Mouse (Mus musculus): ENCODE results near the gene Hint2.

Hint2 gene

DNA sequence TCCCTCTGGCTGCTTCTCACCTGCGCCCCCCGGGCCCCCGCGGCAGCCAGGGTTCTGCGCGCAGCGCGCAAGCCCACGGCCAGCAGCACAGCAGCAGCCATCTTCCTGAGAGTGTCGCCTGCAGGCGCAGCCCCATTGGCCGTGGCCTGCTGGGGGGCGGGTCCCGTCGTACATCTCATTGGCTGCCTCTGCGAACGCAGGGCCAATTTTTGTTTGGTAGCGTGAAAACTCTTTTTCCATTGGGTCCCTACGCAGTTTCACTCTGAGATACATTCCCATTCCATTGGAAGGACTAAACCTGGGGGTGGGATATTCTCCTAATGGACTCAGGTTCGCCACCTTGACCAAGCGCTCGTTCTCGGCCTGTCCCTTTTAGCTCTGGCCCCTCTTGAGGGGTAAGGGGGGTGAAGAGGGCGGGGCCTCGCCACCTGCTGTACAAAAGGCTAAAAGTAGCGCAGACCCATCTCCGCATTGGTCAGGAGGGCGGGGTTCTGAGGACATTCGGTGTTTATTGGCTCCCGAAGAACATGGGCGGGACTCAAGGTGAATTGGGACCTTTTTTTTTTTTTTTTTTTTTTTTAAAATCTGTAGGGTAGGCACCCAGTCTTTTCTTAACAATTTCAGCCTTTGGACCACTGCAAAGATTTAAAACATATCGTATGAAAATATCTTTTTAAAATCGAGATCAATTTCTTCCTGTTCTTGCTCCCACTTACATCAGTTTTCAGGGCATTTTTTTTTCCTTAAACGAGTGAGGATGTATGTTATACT, at the start of gene Hint2:
Gene Hint2 (minus strand): TSS at position 128 of the 771 bp plus-strand sequence.
- under 1% methylated on average over 34 of the region's 34 CpGs for WGBS

DNA sequence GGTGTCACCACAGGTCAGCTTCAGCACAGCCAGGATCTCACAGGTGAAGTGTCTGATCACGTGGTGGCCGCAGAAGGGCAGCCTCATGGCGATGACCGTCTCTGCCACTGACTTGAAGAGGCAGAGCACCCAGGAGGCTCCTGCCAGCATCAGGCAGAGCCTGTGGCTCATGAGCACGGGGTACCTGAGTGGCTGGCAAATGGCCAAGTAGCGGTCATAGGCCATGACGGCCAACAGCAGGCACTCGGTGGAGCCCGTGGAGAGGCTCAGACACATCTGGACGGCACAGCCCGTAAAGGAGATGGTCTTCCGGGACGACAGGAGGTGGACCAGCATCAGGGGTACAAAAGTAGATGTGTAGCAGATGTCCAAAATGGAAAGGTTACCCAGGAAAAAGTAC, 49.7 kb upstream of the Hint2 start:
- WGBS, result 85% methylated on average over 13 of the region's 13 CpGs

DNA sequence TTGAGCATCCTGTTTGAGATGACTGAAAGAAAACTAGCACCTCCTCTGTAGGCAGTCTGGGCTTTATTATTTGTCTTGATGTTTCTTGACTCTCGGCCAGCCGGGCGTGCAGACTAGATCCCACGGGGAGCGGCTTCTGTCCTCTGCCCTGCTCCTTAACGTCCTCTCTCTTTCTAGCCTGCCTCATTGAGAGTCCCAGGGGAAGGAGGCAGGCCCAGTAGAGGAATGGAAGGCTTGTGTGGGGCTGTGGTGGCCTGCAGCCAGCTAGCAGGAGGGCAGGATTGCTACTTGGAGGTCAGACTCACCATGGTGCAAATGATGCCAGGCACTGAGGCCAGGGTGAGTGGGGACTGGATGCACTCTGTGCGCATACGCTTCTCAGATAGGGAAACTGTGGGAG, 47.6 kb upstream of the Hint2 start:
- 79% methylated on average over 8 of the region's 8 CpGs for WGBS

DNA sequence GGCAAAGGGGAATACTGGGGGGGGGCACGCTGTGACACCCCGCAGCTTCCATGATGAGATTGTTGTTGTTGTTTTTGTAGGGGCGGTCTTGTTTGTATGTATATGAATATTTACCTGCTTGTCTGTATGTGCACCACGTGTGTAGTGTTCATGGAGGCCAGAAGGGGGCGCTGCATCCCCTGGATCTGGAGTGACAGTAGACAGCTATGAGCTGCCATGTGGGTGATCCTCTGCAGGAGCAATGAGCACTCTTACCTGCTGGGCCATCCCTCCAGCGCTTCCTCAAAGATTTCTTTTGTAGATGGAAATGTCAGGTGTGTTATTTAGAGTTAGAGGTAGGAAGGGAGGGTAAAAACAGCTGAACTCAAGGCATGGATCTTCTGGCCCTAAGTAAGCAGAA, 47.2 kb upstream of the Hint2 start:
- WGBS, result 85% methylated on average over 6 of the region's 6 CpGs

DNA sequence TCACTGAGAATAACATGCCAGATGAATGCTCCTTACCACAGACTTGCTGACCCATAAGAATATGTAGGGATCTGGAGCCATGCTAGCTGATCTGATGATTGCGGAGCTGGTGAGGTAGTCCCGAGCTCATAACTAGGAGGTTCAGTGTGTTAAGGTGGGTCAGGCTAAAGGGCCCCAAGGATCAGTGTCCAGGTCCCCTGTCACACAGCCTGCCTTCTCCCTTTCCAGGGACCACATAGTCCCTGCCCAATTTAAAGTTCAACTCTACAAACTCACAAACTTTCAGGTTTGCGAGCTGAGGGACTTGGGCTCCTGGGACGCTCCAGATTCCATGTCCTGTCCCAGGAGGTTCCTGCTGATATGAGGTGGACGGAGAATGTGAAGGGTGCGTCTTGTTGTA, 44.4 kb upstream of the Hint2 start, which contains the start of gene Olfr70:
Gene Olfr70 (minus strand): TSS at position 101 of the 400 bp plus-strand sequence.
- 93% methylated on average over 6 of the region's 6 CpGs for WGBS

DNA sequence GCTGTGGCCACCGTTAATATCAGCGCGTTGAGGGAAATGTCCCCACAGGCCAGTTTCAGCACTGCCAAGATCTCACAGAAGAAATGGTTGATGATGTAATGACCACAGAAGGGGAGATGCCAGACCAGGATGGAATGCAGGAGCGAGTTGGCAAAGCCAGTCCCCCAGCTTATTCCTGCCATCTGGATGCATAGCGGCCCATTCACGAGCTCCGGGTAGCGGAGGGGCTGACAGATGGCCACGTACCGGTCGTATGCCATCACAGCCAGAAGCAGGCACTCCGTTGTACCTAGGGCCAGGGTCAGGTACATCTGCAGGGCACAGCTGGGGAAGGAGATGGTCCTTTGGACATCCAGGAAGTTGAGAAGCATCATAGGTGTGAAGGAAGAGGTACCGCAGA, 40.3 kb upstream of the Hint2 start:
- WGBS, result 57% methylated on average over 13 of the region's 13 CpGs

DNA sequence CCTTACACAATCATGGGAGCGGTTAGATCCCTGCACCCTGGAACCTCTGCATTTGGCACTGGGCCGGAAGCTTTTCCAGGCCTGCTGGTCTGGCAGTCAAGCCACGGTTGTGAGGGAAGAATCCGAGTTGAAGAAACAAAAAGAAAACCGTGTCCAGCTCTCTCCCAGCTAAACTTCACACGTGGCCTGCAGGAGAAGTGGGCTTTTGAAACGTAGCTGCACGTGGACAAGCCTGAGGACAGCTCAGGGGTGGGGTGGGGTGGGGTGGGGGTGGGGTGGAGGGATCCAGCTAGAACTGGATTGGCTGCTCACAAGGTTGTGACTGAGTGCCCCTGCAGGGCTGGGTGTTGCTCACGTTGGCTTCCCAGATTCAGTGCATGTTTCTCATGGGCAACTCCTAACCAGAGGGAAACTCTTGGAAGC, 39.0 kb upstream of the Hint2 start:
- 32% methylated on average over 9 of the region's 9 CpGs for WGBS

DNA sequence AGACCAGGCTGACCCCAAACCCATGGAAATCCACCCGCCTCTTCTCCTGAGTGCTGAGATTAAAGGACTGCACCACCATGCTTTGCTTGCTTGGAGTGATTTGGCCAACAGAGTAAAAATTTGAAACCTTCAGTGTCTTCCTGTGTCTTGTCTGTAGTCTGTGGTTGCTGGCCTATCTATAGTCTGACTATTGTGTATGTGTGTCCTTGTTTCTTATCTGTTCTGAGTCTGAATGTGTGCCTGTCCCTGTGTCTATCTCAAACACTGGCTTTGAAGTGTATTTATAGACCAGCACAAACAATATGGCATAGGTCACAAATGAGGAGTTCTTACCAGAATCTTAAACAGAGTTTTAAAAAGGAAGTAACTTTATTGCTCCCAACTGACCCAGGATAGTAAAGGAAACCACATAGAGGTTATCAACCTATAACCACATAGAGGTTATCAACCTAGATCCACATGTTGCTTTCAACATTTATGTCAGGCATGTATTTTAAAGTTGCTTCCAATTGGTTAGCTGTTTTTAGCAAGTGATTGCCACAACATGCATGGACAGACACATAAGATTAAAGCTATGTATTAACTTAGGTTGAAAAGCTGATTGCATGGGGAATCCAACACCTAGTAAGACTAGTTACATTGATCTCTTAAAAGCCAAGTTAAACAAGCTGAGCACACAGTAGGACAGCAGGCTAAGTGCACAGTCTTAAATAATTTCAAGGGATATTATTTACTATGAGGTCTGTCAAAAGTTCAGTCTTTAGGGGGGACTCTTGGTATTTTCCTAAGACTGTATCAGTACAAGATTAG, 38.4 kb upstream of the Hint2 start:
- WGBS, result 94% methylated on average over 1 of the region's 1 CpGs

DNA sequence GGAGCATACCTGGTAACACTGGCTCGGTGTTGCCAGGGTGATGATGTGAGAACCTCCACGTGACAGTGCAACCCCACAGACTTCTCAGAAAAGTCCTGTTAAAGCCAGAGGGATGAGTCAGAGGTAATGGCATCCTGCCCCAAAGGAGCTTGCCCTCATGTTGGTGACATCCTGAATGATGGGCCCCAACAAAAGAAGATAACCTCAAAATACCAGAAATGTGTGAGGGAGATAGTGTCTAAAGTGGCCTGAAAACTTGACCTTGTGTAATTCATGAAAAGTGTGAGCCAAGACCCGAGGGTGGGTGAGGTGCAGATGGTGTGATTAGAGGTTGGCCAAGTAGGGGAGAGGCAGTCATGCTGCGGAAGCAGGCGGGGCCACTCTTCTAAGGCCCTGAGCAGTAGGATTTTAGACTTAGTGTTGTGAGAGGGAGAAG, 37.6 kb upstream of the Hint2 start:
- 79% methylated on average over 5 of the region's 5 CpGs for WGBS

DNA sequence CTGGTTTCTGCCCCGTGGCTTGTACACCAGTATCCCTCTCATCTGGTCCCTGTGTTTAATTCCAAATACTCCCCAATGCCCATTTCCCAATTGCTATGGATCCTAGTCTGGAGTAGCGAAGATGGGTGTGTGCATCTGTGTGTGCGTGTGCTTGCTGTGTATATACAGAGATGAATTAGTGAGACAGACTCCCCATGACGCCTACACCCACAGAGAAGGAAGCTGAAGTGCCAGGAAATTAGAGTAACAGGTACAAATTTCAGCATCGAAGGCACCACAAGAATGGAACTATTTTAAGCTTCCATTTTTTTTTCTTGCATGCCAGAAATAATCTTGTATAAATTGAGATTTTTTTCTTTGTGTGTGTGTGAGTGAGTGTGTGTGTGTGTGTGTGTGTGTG, 34.8 kb upstream of the Hint2 start:
- WGBS, result 36% methylated on average over 5 of the region's 5 CpGs

DNA sequence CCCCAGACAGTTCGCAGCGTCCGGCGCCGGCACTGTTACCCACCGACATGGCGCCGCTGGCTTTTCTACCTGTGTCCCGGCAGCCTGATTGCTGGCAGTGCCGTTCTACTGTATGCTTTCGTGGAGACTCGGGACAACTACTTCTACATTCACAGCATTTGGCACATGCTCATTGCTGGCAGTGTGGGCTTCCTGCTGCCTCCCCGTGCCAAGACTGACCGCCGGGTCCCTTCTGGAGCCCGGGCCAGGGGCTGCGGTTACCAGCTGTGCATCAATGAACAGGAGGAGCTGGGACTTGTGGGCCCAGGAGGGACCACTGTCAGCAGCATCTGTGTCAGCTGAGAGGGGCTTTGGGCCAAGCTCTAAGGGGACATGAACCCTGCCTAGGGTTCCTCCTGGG, 33.8 kb upstream of the Hint2 start:
- 81% methylated on average over 17 of the region's 17 CpGs for WGBS

DNA sequence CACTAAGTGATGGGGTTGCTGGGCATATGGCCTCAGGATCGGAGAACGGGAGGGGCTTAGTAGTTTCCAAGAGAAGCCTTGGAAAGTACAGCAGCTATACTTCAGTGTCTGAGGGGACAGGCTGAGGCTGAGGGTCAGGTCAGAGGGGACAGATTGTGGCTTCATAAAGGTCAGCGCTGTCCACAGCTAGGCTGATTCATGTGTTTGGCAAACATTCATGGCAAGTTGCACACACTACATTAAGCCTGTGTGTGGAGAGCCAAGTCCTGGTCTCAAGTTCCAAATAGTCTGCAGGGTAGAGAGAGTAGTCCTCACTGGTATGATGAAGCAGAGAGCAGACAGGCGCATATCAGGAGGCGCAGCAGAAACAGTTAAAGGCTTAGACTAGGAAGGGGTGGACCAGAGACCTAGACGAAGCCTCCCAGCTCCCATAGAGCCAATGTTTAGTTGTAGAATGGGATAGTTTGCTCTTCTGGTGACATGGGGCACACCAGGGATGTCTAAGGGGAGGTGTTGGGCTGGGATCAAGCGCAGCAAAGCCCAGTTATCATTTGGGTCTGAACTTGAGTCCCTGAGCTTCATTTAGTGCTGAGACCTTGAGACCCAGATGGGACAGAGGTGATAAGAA, 23.3 kb upstream of the Hint2 start:
- WGBS, result 92% methylated on average over 7 of the region's 7 CpGs

DNA sequence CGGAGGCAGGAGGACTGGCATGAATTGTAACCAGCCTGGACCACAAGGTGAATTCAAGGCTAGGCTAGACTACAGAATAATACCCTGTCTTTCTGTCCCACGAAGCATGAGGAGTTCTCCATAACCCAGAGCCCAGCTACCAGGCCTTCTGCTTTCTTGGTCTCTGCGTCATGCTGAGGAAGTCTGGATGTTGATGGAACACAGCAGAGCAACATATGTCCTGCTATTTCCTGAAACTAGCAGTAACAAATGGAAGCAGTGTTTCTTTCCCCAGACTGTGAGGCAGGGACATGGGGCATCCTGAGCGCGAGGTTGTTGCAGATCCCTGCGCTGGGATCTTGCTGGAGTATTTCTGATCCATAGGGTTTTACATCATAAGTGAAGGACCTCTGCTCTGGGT, 22.3 kb upstream of the Hint2 start:
- 72% methylated on average over 6 of the region's 6 CpGs for WGBS

DNA sequence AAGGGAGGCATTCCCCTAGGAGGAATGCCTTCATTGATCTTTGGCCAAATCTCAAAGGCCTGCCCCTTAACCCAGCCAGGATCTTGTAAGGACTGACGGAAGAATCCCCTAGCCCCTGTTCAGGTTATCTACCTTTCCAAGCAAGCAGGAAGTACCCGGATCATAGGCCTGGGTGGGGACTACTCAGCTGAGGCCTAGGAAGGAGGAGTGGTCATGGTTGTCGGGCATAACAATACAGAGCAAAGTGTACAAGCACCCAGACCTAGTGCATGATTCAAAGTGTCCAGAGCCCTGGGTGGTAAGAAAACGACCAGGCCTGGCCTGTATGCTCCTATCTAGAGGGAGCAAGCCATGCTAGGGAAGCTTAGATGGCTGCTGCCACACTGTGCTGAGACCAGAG, 19.3 kb upstream of the Hint2 start:
- WGBS, result 83% methylated on average over 4 of the region's 4 CpGs

DNA sequence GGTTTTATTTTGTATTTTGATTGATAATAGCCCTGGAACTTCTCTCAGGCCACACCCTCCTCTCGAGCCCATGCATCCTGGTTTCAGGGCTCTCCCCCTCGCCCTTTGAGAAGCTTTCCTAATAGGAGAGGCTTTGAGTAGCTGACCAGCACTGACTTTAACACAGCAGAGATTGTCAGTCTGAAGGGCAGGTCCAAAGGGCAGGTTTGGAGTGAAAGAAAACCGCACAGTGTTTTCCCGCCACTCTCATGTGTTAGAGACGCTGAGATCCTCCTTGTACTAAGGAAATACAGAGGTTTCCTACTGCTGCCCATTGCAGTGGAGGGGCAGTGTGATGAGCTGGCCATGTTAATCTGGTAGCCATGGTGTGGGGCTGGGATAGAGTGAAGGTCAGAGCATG, 18.7 kb upstream of the Hint2 start:
- 84% methylated on average over 5 of the region's 5 CpGs for WGBS

DNA sequence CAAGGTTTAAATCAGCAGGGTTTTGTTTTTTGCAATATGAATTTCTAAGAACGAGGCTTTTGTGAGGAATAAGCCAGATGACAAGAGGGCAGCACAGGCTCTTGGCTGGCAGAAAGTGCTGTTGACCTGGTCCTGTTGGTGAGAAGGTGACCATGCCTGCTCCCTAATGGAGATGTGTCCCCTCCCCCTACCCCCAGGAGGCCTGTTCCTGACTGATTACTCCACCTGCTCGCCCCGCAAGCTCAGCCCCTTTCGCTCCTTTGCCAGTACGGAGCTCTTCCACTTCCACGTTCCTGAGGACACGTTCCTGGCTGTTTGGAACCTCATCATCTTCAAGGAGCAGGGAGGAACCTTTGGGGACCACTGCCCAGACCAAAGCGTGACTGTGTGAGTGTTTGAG, 17.4 kb upstream of the Hint2 start:
- 84% methylated on average over 8 of the region's 8 CpGs for WGBS

DNA sequence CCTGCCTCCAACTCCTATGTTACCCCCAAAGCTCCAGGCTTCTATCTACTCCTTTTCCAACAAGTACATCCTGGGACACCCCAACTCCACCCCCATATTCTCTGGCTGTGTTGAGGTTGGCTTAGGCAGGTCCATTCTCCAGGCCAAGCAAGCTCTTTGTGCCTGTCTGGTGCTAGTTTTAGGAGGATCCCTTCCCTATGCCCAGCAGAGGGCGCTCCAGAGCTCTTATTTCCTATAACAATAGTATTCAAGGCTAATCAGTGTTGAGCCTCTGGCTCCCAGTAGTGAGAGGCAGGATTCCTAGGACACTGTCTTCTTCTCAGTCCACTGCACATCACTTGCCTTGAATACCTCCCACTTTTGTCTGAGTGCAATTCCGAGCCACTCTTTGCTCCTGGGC, 15.8 kb upstream of the Hint2 start:
- 10% methylated on average over 2 of the region's 2 CpGs for WGBS

DNA sequence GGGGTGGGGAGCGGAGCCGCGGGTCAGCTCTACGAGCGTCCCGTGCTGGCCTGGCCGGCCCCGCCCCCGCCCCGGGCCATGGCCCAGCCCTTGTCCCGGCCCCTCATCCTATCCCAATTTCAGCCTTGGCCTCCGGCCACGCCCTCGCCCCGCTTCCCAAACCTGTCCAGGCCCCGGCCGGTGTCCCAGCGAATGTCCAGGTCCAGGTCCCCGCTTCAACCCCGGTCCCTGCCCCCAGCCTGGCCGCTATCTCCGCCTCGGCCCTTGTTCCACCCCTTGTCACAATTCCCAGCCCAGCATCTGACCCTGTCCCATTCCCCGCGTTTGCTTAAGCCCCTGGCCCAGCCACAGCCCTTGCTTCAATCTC, 13.1 kb upstream of the Hint2 start:
- under 1% methylated on average over 23 of the region's 25 CpGs for WGBS

DNA sequence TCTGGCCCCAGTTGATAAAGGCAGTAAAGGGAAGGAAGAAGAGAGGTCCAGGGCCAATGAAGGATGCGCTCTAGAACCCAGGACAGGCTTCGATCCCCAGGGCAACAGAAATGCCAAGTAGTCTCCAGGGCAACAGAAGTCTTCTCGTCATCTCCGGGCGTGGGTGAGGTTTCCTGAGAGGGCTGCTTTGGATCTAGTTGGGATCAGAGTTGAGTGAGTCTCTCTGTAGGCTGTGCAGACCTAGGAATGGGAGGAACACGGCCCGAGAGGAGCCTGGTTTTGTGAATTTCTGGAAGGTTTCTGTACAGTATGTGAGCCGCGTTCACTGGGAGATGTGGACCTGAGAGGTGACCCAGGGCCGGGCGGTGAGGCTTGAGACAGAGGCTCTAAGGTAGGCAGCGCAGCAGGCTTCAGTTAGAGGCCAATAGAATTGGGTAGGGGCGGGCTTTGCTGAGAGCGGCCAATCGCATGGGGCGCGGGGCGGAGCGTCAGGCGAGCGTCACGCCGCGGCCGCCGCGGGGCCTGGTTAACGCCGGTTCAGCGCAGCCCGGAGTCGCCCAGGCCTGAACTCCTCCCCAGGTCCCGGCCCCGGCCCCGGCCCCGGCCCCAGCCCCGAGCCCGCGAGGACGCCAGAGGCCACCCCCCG, 12.6 kb upstream of the Hint2 start, which contains the start of the genes Tmem8b and Fam221b:
Gene Tmem8b (plus strand): TSS at position 190 of the 646 bp plus-strand sequence.
Gene Fam221b (minus strand): TSS at position 364 of the 646 bp plus-strand sequence.
- WGBS, result 2% methylated on average over 40 of the region's 41 CpGs

DNA sequence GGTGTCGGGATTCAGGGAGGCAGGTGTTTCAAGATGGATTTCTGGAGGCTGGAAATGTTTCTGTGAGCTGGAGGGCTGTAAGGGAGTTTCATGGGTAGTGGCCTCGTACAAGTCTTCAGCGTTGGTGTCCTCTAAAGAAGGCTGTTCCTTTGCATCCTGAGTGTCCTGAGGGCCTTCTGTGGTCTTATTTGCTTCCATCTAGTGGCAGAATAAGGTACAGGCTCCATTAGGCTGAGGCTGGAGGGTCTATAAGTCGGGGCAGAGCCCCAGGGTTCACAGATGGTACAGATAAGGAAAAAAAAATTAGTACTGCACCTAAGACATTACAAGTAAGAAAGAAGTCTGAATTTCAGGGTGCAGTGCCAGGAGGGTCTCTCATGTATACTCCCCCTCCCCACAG, 10.1 kb upstream of the Hint2 start:
- 37% methylated on average over 4 of the region's 4 CpGs for WGBS

DNA sequence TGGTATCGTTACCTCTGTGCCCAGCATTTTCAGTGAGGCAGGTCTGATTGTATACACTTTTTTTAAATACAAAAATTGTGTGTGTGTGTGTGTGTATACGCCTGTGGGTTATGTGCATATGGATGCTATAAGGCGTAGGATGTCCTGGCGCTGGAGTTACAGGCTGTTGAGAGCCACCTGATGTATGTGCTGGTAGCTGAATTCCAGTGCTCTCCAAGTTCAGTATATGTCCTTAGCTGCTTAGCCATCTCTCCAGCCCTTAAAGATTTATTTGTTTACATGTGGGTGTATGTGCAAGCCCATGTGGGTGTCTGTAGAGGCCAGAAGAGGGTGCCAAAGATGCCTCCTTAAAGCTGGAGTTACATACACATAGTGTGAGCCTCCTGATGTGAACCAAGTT, 880 bp upstream of the Hint2 start:
- WGBS, result 31% methylated on average over 4 of the region's 4 CpGs
